Mouse (Mus musculus): Measurements from ENCODE around the gene F5. TPM values are rescaled to one million over a fixed set of nuclear protein-coding genes. Genes with fewer than 3 reads are reported as not detected.
A peak's percentile ranks its signal among the peaks of the same experiment; 100 is the strongest.

The F5 gene
- 15.3 and 19.1 TPM in 2 replicates for polyA plus RNA-seq (2015; fragmentation: Nextera tagmentation; extraction: Ambion mirVana)

DNA sequence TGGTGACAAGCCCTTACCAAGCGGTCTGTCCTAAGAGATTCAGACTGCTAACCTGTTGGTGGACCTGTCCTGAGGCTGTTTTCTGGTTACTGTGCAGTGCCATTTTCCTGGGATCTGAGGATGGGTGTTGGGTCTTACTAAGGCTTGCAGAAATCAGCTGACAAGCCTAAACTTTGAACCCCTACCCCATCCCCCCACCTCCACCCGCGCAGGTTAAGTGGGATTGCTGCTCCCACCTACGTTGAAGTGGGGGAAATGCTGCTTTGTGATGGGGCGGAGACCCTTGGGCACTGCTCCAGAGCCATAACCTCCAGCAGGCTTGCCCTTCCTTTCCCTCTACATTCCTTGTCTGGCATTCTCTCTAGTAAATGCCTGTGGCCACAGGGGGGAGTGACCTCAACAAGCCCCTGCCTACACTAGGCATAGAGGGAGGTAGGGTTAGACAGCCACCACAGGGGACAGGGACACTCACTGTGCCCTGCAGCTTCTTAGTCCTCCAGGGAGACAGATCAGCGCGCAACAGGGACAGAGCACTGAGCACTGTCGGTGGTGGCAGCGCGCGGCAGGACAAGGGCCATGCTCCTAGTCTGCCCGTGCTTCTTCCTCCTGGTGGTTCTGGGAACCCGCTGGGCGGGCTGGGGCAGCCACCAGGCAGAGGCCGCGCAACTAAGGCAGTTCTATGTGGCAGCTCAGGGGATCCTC, at the start of gene F5:
Gene F5, plus strand, starts transcription at position 452 of the 702 bp plus-strand sequence.
- Histone ChIP-seq H3K4me3 (ENCODE audit: low read depth, low read length) (peak within 1 kb of the TSS; percentile 55), H3K27ac (ENCODE audit: low read length) (peak within 1 kb of the TSS; percentile 77), H3K4me2 (ENCODE audit: low read depth, low read length) (peak within 1 kb of the TSS; percentile 43), H3K9ac (ENCODE audit: low read depth, low read length) (peak within 1 kb of the TSS; percentile 64), H3K4me1 (ENCODE audit: control insufficient read depth, low read depth, low read length) (no peaks in the 10 kb centered on the region; the same call in 1 of the 2 replicates), H3K9me3 (replicated peaks; ENCODE audit: control insufficient read depth, low read length) (no peaks in the 10 kb centered on the region), H3K36me3 (ENCODE audit: control insufficient read depth, insufficient read depth) (no peaks in the 10 kb centered on the region), H3K27me3 (ENCODE audit: control insufficient read depth, insufficient read depth, low read depth, low read length) (no peaks in the 10 kb centered on the region)
- ATAC-seq (ENCODE audit: low read depth): peak; percentile 67
- WGBS (ENCODE audit: insufficient replicate concordance): 15% methylated on average over 16 of the region's 16 CpGs

DNA sequence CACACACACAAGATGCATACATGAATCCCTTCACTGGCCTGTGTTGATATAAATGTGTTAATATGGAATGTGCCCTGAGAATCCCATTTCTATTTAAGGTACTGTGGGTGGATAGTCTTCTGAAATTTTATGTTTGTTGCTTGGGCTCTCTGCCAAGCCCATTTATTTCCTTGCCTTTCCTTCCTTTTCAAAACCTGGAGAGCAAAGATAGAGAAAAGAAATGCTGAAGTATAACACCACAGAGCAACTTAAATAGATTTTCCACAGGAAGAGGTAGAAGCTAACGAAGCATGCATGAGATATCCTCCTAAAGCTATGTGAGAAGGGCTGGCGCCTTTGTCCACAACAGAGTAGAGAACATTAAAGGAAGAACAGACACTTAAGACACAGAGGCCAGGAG, 41.9 kb upstream of the F5 start:
- Histone ChIP-seq H3K27ac (ENCODE audit: low read length) (no peak overlapping the region), H3K4me3 (ENCODE audit: low read depth, low read length) (no peak overlapping the region), H3K27me3 (ENCODE audit: control insufficient read depth, insufficient read depth, low read depth, low read length) (no peaks in the 10 kb centered on the region), H3K4me2 (ENCODE audit: low read depth, low read length) (no peak overlapping the region), H3K9me3 (replicated peaks; ENCODE audit: control insufficient read depth, low read length) (no peaks in the 10 kb centered on the region), H3K36me3 (ENCODE audit: control insufficient read depth, insufficient read depth) (no peaks in the 10 kb centered on the region), H3K4me1 (ENCODE audit: control insufficient read depth, low read depth, low read length) (no peaks in the 10 kb centered on the region), H3K9ac (ENCODE audit: low read depth, low read length) (no peak overlapping the region)
- peak; percentile 30; the same call in 1 of the 2 replicates for ATAC-seq (ENCODE audit: low read depth)
- 33% methylated on average over 2 of the region's 2 CpGs for WGBS (ENCODE audit: insufficient replicate concordance)

GRCm38 (mm10) chr1:164110591-164111329, 40.9 kb upstream of the F5 start:
- whole genome bisulfite sequencing (ENCODE audit: insufficient replicate concordance): 86% methylated on average over 9 of the region's 9 CpGs

GRCm38 (mm10) chr1:164114280-164114679, 37.4 kb upstream of the F5 start:
- no peaks in the 10 kb centered on the region for H3K4me1 ChIP-seq (ENCODE audit: control insufficient read depth, low read depth, low read length)
- WGBS (ENCODE audit: insufficient replicate concordance): 64% methylated on average over 5 of the region's 5 CpGs
- no peak overlapping the region for H3K4me2 ChIP-seq (ENCODE audit: low read depth, low read length)
- H3K36me3 ChIP-seq (ENCODE audit: control insufficient read depth, insufficient read depth): no peaks in the 10 kb centered on the region
- H3K9me3 ChIP-seq (replicated peaks; ENCODE audit: control insufficient read depth, low read length): no peaks in the 10 kb centered on the region
- no peak overlapping the region for H3K27ac ChIP-seq (ENCODE audit: low read length)
- no peaks in the 10 kb centered on the region for H3K27me3 ChIP-seq (ENCODE audit: control insufficient read depth, insufficient read depth, low read depth, low read length)
- H3K4me3 ChIP-seq (ENCODE audit: low read depth, low read length): no peak overlapping the region
- no peak overlapping the region for H3K9ac ChIP-seq (ENCODE audit: low read depth, low read length)
- ATAC-seq (ENCODE audit: low read depth): no peak

More at GRCm38 (mm10) chr1:164110591-164111329, 40.9 kb upstream of the F5 start:
- no peak for ATAC-seq (ENCODE audit: low read depth)
- Histone ChIP-seq H3K4me2 (ENCODE audit: low read depth, low read length) (no peak overlapping the region), H3K9ac (ENCODE audit: low read depth, low read length) (no peak overlapping the region), H3K27me3 (ENCODE audit: control insufficient read depth, insufficient read depth, low read depth, low read length) (no peaks in the 10 kb centered on the region), H3K27ac (ENCODE audit: low read length) (no peak overlapping the region), H3K9me3 (replicated peaks; ENCODE audit: control insufficient read depth, low read length) (no peaks in the 10 kb centered on the region), H3K4me3 (ENCODE audit: low read depth, low read length) (no peak overlapping the region), H3K36me3 (ENCODE audit: control insufficient read depth, insufficient read depth) (no peaks in the 10 kb centered on the region), H3K4me1 (ENCODE audit: control insufficient read depth, low read depth, low read length) (no peaks in the 10 kb centered on the region)

- no peaks in the 10 kb centered on the region for H3K36me3 ChIP-seq (ENCODE audit: control insufficient read depth, insufficient read depth)
- ATAC-seq (ENCODE audit: low read depth): no peak
- H3K9me3 ChIP-seq (replicated peaks; ENCODE audit: control insufficient read depth, low read length): no peaks in the 10 kb centered on the region
- no peaks in the 10 kb centered on the region for H3K27me3 ChIP-seq (ENCODE audit: control insufficient read depth, insufficient read depth, low read depth, low read length)
- no peak within 1 kb of the TSS for H3K9ac ChIP-seq (ENCODE audit: low read depth, low read length)
- H3K4me1 ChIP-seq (ENCODE audit: control insufficient read depth, low read depth, low read length): no peaks in the 10 kb centered on the region
- H3K27ac ChIP-seq (ENCODE audit: low read length): no peak within 1 kb of the TSS
- H3K4me2 ChIP-seq (ENCODE audit: low read depth, low read length): no peak within 1 kb of the TSS
- 35% methylated on average over 8 of the region's 8 CpGs for WGBS (ENCODE audit: insufficient replicate concordance)
- H3K4me3 ChIP-seq (ENCODE audit: low read depth, low read length): no peak within 1 kb of the TSS
Measured at GRCm38 (mm10) chr1:164114947-164115493, 36.6 kb upstream of the F5 start, which contains the start of gene Selp. Gene Selp, plus strand, starts transcription at chr1:164115264.

GRCm38 (mm10) chr1:164115647-164116046, 36.0 kb upstream of the F5 start:
- Histone ChIP-seq H3K4me2 (ENCODE audit: low read depth, low read length) (no peak overlapping the region), H3K4me1 (ENCODE audit: control insufficient read depth, low read depth, low read length) (no peaks in the 10 kb centered on the region), H3K9me3 (replicated peaks; ENCODE audit: control insufficient read depth, low read length) (no peaks in the 10 kb centered on the region), H3K36me3 (ENCODE audit: control insufficient read depth, insufficient read depth) (no peaks in the 10 kb centered on the region), H3K27me3 (ENCODE audit: control insufficient read depth, insufficient read depth, low read depth, low read length) (no peaks in the 10 kb centered on the region), H3K4me3 (ENCODE audit: low read depth, low read length) (no peak overlapping the region), H3K27ac (ENCODE audit: low read length) (no peak overlapping the region), H3K9ac (ENCODE audit: low read depth, low read length) (no peak overlapping the region)
- WGBS (ENCODE audit: insufficient replicate concordance): 63% methylated on average over 6 of the region's 6 CpGs
- no peak for ATAC-seq (ENCODE audit: low read depth)

GRCm38 (mm10) chr1:164117869-164118268, 33.8 kb upstream of the F5 start:
- no peaks in the 10 kb centered on the region for H3K9me3 ChIP-seq (replicated peaks; ENCODE audit: control insufficient read depth, low read length)
- no peak for ATAC-seq (ENCODE audit: low read depth)
- H3K27me3 ChIP-seq (ENCODE audit: control insufficient read depth, insufficient read depth, low read depth, low read length): no peaks in the 10 kb centered on the region
- H3K9ac ChIP-seq (ENCODE audit: low read depth, low read length): no peak overlapping the region
- H3K36me3 ChIP-seq (ENCODE audit: control insufficient read depth, insufficient read depth): no peaks in the 10 kb centered on the region
- 79% methylated on average over 6 of the region's 6 CpGs for WGBS (ENCODE audit: insufficient replicate concordance)
- H3K4me1 ChIP-seq (ENCODE audit: control insufficient read depth, low read depth, low read length): no peaks in the 10 kb centered on the region
- no peak overlapping the region for H3K27ac ChIP-seq (ENCODE audit: low read length)
- H3K4me2 ChIP-seq (ENCODE audit: low read depth, low read length): no peak overlapping the region
- H3K4me3 ChIP-seq (ENCODE audit: low read depth, low read length): no peak overlapping the region

- Histone ChIP-seq H3K36me3 (ENCODE audit: control insufficient read depth, insufficient read depth) (no peaks in the 10 kb centered on the region), H3K4me1 (ENCODE audit: control insufficient read depth, low read depth, low read length) (no peaks in the 10 kb centered on the region), H3K27ac (ENCODE audit: low read length) (no peak overlapping the region), H3K4me2 (ENCODE audit: low read depth, low read length) (no peak overlapping the region), H3K9ac (ENCODE audit: low read depth, low read length) (no peak overlapping the region), H3K27me3 (ENCODE audit: control insufficient read depth, insufficient read depth, low read depth, low read length) (no peaks in the 10 kb centered on the region), H3K4me3 (ENCODE audit: low read depth, low read length) (no peak overlapping the region), H3K9me3 (replicated peaks; ENCODE audit: control insufficient read depth, low read length) (no peaks in the 10 kb centered on the region)
- ATAC-seq (ENCODE audit: low read depth): no peak
- 30% methylated on average over 3 of the region's 3 CpGs for WGBS (ENCODE audit: insufficient replicate concordance)
Measured at GRCm38 (mm10) chr1:164119892-164120776, 31.5 kb upstream of the F5 start.
